Mouse (Mus musculus): ENCODE data around the gene St6galnac4.

DNA sequence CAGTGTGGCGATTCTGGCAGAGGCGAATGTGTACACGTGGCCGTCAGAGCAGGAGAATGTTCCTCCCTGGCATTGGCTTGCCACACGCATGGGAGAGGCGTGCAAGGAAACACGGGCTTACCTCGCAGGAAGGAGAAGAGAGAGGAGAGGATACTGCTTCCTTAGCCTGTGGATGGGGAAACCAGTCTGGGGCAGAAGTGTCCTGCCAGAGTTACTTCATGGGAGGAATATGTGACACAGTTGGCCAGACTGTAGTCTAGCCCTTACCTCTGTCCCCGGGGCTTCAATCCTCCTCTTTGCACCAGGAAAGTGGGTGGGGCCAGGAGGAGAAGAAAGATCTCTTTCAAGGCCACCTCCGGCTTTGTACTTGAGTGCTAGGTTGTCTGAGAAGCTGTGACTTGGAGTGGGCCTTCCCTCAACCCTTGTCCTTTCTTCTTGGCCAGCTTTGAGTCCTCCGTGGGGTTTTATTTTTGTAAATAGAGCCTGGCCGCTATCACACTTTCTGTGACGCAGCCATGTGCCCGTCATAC lies 47.4 kb upstream of the St6galnac4 start:
- TF ChIP-seq CTCF (IDR thresholded peaks at IDR 0.05; ENCODE audit: low read depth, low read length): no peak
- no peak for TF ChIP-seq POLR2AphosphoS5 (IDR thresholded peaks at IDR 0.05; ENCODE audit: insufficient replicate concordance, low read depth, low read length)
- TF ChIP-seq GATA1 (IDR thresholded peaks at IDR 0.05; ENCODE audit: borderline replicate concordance, low read length): no peak
- no peak for TF ChIP-seq TAL1 (conservative IDR thresholded peaks at IDR 0.05; ENCODE audit: low read depth, low read length)
